Mouse (Mus musculus) C2C12 (cell line): Measurements from ENCODE around the gene Bola1. TPM values are rescaled to one million over a fixed set of nuclear protein-coding genes. Genes with fewer than 3 reads are reported as not detected.
"Not testable (repeated sequence)": the region's sequence is repeated elsewhere in the genome, so short reads cannot be mapped to it uniquely, and the experiment has no call there.

ENCODE experiments used
- H3K27me3 ChIP-seq: one replicate; pipeline ENCODE4 v1.6.1; 2011; ENCODE audit not compliant: control insufficient read depth, insufficient read depth, insufficient read length
- H3K36me3 ChIP-seq: one replicate; pipeline ENCODE4 v1.6.1; 2011; ENCODE audit not compliant: control insufficient read depth, insufficient read depth
- H3K4me3 ChIP-seq: one replicate; pipeline ENCODE4 v1.5.1; 2011; ENCODE audit warnings: mild to moderate bottlenecking, control low read depth; ENCODE audit not compliant: poor library complexity, insufficient read depth, severe bottlenecking
- H3K79me2 ChIP-seq: one replicate; pipeline ENCODE4 v1.6.1; 2011; ENCODE audit not compliant: control insufficient read depth, insufficient read depth
- H3K79me3 ChIP-seq: one replicate; pipeline ENCODE4 v1.6.1; 2011; ENCODE audit warnings: low read depth, control low read depth
- H3ac ChIP-seq: one replicate; pipeline ENCODE3; 2011; ENCODE audit warnings: low read depth; ENCODE audit not compliant: control insufficient read depth, insufficient read length
- CEBPB ChIP-seq: IDR thresholded peaks from one replicate; pipeline ENCODE4 v1.6.1; 2011; ENCODE audit warnings: low read depth, mild to moderate bottlenecking, control low read depth, moderate library complexity
- CTCF ChIP-seq: IDR thresholded peaks from one replicate; pipeline ENCODE4 v1.5.1; 2011; ENCODE audit not compliant: control insufficient read depth, insufficient read depth, insufficient read length
- FOSL1 ChIP-seq: IDR thresholded peaks from one replicate; pipeline ENCODE4 v1.8.0; 2011; ENCODE audit warnings: mild to moderate bottlenecking, low read length; ENCODE audit not compliant: poor library complexity, insufficient read depth, severe bottlenecking
- MAX ChIP-seq: IDR thresholded peaks from one replicate; pipeline ENCODE4 v1.6.1; 2011; ENCODE audit warnings: mild to moderate bottlenecking, control low read depth
- MYOD1 ChIP-seq: IDR thresholded peaks from one replicate; pipeline ENCODE4 v1.6.1; 2011; ENCODE audit warnings: low read depth; ENCODE audit not compliant: control insufficient read depth, insufficient read length
- MYOG ChIP-seq: IDR thresholded peaks from one replicate; pipeline ENCODE4 v1.6.1; 2011; ENCODE audit not compliant: control insufficient read depth, insufficient read length; ENCODE audit errors: extremely low read depth
- USF1 ChIP-seq: IDR thresholded peaks from one replicate; pipeline ENCODE4 v1.6.1; 2011; ENCODE audit warnings: low read depth, mild to moderate bottlenecking, control low read depth, moderate library complexity
- polyA plus RNA-seq: library from polyadenylated mRNA; unstranded; fragments of >200 nt; fragmentation: generic; extraction: Trizol; gene quantifications from one replicate; pipeline ENCODE4 v1.2.1, GENCODE M21; 2012; ENCODE audit warnings: missing spikeins

Bola1 gene
- polyA plus RNA-seq, 1 experiment = 76.1 TPM

DNA sequence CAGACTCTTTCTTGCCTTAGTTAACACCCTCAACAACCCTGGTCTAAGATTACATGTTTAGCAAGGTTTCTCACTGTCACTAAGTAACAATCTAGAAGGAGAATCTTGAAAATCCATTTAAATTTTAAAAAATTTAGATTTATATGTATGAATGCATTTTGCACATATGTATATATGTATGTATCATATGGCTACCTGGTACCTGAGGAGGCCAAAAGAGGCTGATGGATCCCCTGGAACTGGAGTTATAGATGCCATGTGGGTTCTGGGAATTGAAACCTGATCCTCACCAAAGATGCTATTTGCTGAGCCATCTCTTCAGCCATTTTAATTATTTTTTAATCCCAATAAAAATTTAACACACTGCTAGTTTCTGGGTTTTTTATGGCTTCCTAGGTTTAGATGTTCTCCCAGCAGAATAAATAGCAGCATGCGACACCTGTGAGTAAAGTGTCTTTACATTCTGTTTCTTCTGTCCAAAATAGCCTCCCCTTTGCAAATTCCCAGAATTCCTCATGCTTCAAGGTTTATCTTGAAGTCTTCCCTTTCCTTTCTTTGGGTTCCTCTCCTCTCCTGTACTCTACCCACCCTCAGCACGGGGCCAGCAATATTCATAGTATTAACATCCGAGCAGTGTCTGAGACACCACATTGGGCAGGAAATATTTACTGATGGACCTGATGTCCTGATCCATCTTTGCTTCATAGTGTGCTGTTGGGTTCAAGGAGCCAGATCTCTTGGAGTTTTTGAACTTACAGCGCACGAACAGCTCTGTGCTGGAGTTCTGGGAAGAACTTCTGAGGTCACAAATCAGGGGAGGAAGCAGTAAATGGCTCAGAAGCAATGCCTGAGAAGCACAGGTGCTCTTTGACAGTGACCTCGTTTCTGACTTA, 28.9 kb upstream of the Bola1 start:
- Histone ChIP-seq H3K79me3 (peaks cover 2% of the 10 kb centered on the region), H3K79me2 (no peaks in the 10 kb centered on the region), H3K4me3 (peak overlapping the region; percentile 25), H3K27me3 (no peaks in the 10 kb centered on the region), H3ac (peak overlapping the region; percentile 35), H3K36me3 (no peaks in the 10 kb centered on the region)
- TF ChIP-seq MYOG = no peak

- Histone ChIP-seq H3K27me3 (no peaks in the 10 kb centered on the region), H3K4me3 (peak overlapping the region; percentile 25), H3K79me2 (no peaks in the 10 kb centered on the region), H3ac (peak overlapping the region; percentile 67), H3K79me3 (peaks cover 2% of the 10 kb centered on the region), H3K36me3 (no peaks in the 10 kb centered on the region)
- TF ChIP-seq MYOG (no peak), MAX (no peak), CEBPB (no peak), MYOD1 (no peak), FOSL1 (no peak), USF1 (no peak), CTCF (no peak)
Observed at GRCm38 (mm10) chr3:96247356-96248140, 28.0 kb upstream of the Bola1 start.

GRCm38 (mm10) chr3:96246427-96246856, 26.9 kb upstream of the Bola1 start, which contains the start of gene Hist2h3c1:
Gene Hist2h3c1, plus strand, starts transcription at chr3:96246685.
- H3K79me3 ChIP-seq, H3K36me3 ChIP-seq, H3K79me2 ChIP-seq, H3K27me3 ChIP-seq: not testable (repeated sequence)
- H3ac ChIP-seq = peak within 1 kb of the TSS; percentile 67
- peak within 1 kb of the TSS; percentile 25 for H3K4me3 ChIP-seq

DNA sequence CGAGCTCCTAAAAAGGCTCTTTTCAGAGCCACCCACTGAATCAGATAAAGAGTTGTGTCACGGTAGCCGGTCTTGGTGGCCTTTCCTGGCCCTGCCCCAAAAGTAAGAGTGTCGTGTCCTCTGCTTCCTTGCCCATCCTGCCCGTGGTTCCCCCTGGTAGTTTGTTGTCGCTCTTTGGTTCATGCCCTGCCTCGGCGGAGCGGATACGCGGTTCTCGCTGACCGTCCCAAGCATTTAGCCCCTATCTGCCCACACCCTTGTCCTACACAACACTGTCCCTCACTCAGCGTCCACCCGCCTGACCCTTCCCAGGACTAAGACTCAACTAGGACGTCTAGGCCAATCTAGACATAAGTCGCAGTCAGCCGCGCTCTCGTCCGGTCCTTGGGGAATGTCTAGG, 26.5 kb upstream of the Bola1 start:
- not testable (repeated sequence) for H3K79me3 ChIP-seq, H3K4me3 ChIP-seq, H3ac ChIP-seq, H3K36me3 ChIP-seq, H3K27me3 ChIP-seq, H3K79me2 ChIP-seq

DNA sequence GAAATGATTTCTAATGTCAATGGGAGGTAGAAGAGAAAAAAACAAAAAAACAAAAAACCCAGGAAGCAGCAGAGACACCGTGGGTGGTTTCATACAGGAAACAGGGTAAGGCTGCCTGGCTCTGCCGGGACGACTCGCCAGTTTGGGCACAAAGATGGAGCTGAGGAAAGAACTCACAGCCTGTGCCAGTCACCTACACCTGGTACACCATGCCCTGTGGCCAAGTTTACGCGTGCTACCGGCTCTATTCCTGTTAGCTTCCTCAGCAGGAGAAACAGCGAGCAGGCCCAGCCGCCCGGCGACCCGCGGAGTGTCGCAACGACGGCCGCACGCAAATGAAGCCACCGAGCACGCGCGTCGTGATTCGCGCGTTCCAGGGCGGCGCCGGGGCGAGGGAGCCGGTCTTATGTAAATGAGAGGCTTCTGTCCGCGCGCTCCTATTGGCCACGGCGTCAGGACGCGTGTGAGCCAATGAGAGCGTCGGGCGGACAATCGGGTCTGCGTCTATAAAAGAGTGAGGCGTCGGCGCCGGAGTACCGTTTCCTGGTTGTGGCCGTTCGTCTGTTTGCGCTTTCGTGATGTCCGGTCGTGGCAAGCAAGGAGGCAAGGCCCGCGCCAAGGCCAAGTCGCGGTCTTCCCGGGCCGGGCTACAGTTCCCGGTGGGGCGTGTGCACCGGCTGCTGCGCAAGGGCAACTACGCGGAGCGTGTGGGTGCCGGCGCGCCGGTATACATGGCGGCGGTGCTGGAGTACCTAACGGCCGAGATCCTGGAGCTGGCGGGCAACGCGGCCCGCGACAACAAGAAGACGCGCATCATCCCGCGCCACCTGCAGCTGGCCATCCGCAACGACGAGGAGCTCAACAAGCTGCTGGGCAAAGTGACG, 25.7 kb upstream of the Bola1 start, which contains the start of gene Hist2h2aa1:
TSS of gene Hist2h2aa1 (plus strand) at position 495 of the 884 bp plus-strand sequence.
- TF ChIP-seq CEBPB = peak; percentile 71
- Histone ChIP-seq H3K4me3 (peak within 1 kb of the TSS; percentile 18), H3ac (peak within 1 kb of the TSS; percentile 91)
- H3K27me3 ChIP-seq, H3K79me3 ChIP-seq, H3K36me3 ChIP-seq, H3K79me2 ChIP-seq: not testable (repeated sequence)

DNA sequence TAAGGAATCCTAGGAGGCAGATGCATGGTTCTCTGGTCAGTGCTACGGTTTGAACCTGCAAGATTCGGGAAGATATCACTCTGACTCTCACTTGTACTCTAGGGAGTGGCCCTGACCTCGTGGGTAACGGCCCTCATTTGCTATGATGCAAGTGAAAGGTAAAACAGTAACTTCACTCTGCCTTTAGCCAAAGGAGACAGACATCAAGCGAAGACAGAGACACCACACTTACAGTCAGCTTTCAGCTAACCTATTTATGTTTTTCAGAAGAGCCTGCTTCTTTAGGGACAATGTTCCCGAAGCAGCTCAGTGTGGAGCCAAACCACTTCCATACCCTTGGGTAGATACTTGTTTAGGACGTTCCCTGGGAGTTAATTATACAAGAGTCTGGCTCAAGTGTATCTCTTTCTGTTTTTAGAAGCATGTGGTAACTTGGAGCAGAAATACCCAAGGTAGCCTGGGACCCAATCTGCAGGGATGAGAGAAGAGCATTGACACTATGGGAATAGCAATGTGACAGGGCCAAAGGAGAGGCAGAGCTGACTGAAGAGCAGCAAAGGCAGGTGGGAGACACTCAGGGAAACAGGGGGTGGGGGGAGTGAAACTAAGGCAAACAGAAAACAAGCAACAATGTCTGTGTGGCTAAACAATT, 24.5 kb upstream of the Bola1 start:
- no peaks in the 10 kb centered on the region for H3K36me3 ChIP-seq
- H3K4me3 ChIP-seq = no peak overlapping the region
- H3K79me3 ChIP-seq = peaks cover 2% of the 10 kb centered on the region
- TF ChIP-seq MYOD1 (no peak), FOSL1 (no peak), CTCF (no peak), MYOG (no peak), USF1 (no peak), CEBPB (no peak)
- H3K79me2 ChIP-seq = no peaks in the 10 kb centered on the region
- no peaks in the 10 kb centered on the region for H3K27me3 ChIP-seq
- H3ac ChIP-seq = peak overlapping the region; percentile 2
